Mouse (Mus musculus) left cerebral cortex, adult 8-10 months (tissue): Measurements from ENCODE around the gene Fnbp1. TPM values are rescaled to one million over a fixed set of nuclear protein-coding genes. Genes with fewer than 3 reads are reported as not detected.

Experiments
- DNase-seq, 2 experiments: peaks; one replicate each; pipeline ENCODE4 v3.0.0; 2022; ENCODE audit warnings: low spot score in 2 of 2
- total RNA-seq, 4 experiments: library from RNA; stranded (reverse); gene quantifications; 2 replicates each; pipeline ENCODE4 v1.2.4; 2022

Gene Fnbp1
- total RNA-seq, 4 experiments from 2014 or later, result 117 to 135 (median 123) TPM

- DNase-seq, result no peak
Measured at GRCm38 (mm10) chr2:31026642-31027041, 115.2 kb downstream of the Fnbp1 start.

GRCm38 (mm10) chr2:31025458-31025857 lies 116.3 kb downstream of the Fnbp1 start:
- no peak for DNase-seq

- peak in 1 of 2 experiments; percentile 53 for DNase-seq
Measured at GRCm38 (mm10) chr2:31024618-31025370, 117.0 kb downstream of the Fnbp1 start.

- no peak for DNase-seq
Measured at GRCm38 (mm10) chr2:31023940-31024339, 117.9 kb downstream of the Fnbp1 start.

GRCm38 (mm10) chr2:31020202-31020601 lies 121.6 kb downstream of the Fnbp1 start:
- no peak for DNase-seq

- no peak for DNase-seq
Measured at GRCm38 (mm10) chr2:31019011-31019410, 122.8 kb downstream of the Fnbp1 start.

GRCm38 (mm10) chr2:31018519-31018918 lies 123.3 kb downstream of the Fnbp1 start:
- DNase-seq, result no peak

GRCm38 (mm10) chr2:31017625-31018317 lies 124.0 kb downstream of the Fnbp1 start:
- no peak for DNase-seq

- DNase-seq, result no peak
Measured at GRCm38 (mm10) chr2:31013371-31014120, 128.3 kb downstream of the Fnbp1 start.

GRCm38 (mm10) chr2:31007208-31007607 lies 134.6 kb downstream of the Fnbp1 start:
- DNase-seq, result no peak

GRCm38 (mm10) chr2:31006434-31006833 lies 135.4 kb downstream of the Fnbp1 start:
- DNase-seq, result no peak

- DNase-seq, result no peak
Measured at GRCm38 (mm10) chr2:31005453-31005852, 136.4 kb downstream of the Fnbp1 start.

GRCm38 (mm10) chr2:31002857-31003256 lies 139.0 kb downstream of the Fnbp1 start:
- no peak for DNase-seq

GRCm38 (mm10) chr2:30998443-30999260 lies 143.2 kb downstream of the Fnbp1 start:
- DNase-seq, result no peak

- DNase-seq, result no peak
Measured at GRCm38 (mm10) chr2:30995432-30995996, 146.3 kb downstream of the Fnbp1 start.

GRCm38 (mm10) chr2:30994853-30995252 lies 147.0 kb downstream of the Fnbp1 start:
- DNase-seq, result no peak

GRCm38 (mm10) chr2:30990221-30990620 lies 151.6 kb downstream of the Fnbp1 start:
- no peak for DNase-seq

GRCm38 (mm10) chr2:30985111-30986020 lies 156.4 kb downstream of the Fnbp1 start:
- DNase-seq, result peak in 1 of 2 experiments; percentile 62

GRCm38 (mm10) chr2:30983024-30983423 lies 158.8 kb downstream of the Fnbp1 start:
- no peak for DNase-seq
